Mouse (Mus musculus): ENCODE results near the gene Hoxa2. TPM values are rescaled to one million over a fixed set of nuclear protein-coding genes. Genes with fewer than 3 reads are reported as not detected.

The Hoxa2 gene
- polyA plus RNA-seq, 1 experiment from 2014 or later, result 14.4 TPM

GRCm38 (mm10) chr6:52160511-52161335, 3.9 kb downstream of the Hoxa2 start:
- no peak for ATAC-seq (ENCODE audit: insufficient read depth)
- peaks cover 27% of the 10 kb centered on the region for H3K27me3 ChIP-seq (ENCODE audit: insufficient read depth, low read length)
- peak; percentile 89 for DNase-seq
- H3K9ac ChIP-seq, result peak overlapping the region; percentile 91
- H3K4me1 ChIP-seq (ENCODE audit: insufficient read depth), result no peaks in the 10 kb centered on the region
- no peak for TF ChIP-seq CTCF (IDR thresholded peaks at IDR 0.05; ENCODE audit: low read depth)
- peak overlapping the region; percentile 79 for H3K4me2 ChIP-seq
- 1% methylated on average over 30 of the region's 30 CpGs for WGBS
- H3K4me3 ChIP-seq (ENCODE audit: low read depth, low read length), result peak overlapping the region; percentile 71
- peak overlapping the region; percentile 97 for H3K27ac ChIP-seq (ENCODE audit: low read depth)
- no peaks in the 10 kb centered on the region for H3K9me3 ChIP-seq (ENCODE audit: low read depth, low read length)
- no peaks in the 10 kb centered on the region; the same call in 1 of the 2 replicates for H3K36me3 ChIP-seq (ENCODE audit: insufficient read depth)

GRCm38 (mm10) chr6:52159979-52160378, 4.7 kb downstream of the Hoxa2 start:
- Histone ChIP-seq H3K27me3 (ENCODE audit: insufficient read depth, low read length) (peaks cover 27% of the 10 kb centered on the region), H3K4me2 (peak overlapping the region; percentile 79), H3K36me3 (ENCODE audit: insufficient read depth) (no peaks in the 10 kb centered on the region; the same call in 1 of the 2 replicates), H3K9me3 (ENCODE audit: low read depth, low read length) (no peaks in the 10 kb centered on the region), H3K9ac (peak overlapping the region; percentile 91), H3K4me1 (ENCODE audit: insufficient read depth) (no peaks in the 10 kb centered on the region), H3K4me3 (ENCODE audit: low read depth, low read length) (peak overlapping the region; percentile 71), H3K27ac (ENCODE audit: low read depth) (peak overlapping the region; percentile 97)
- TF ChIP-seq CTCF (IDR thresholded peaks at IDR 0.05; ENCODE audit: low read depth), result no peak
- ATAC-seq (ENCODE audit: insufficient read depth) (no peak), DNase-seq (peak; percentile 82)
- WGBS, result under 1% methylated on average over 9 of the region's 9 CpGs

GRCm38 (mm10) chr6:52159164-52159761, 5.4 kb downstream of the Hoxa2 start:
- Histone ChIP-seq H3K9me3 (ENCODE audit: low read depth, low read length) (no peaks in the 10 kb centered on the region), H3K4me2 (peak overlapping the region; percentile 79), H3K27ac (ENCODE audit: low read depth) (peak overlapping the region; percentile 97), H3K9ac (peak overlapping the region; percentile 91), H3K36me3 (ENCODE audit: insufficient read depth) (no peaks in the 10 kb centered on the region; the same call in 1 of the 2 replicates), H3K27me3 (ENCODE audit: insufficient read depth, low read length) (peaks cover 27% of the 10 kb centered on the region), H3K4me3 (ENCODE audit: low read depth, low read length) (peak overlapping the region; percentile 71), H3K4me1 (ENCODE audit: insufficient read depth) (no peaks in the 10 kb centered on the region)
- TF ChIP-seq CTCF (IDR thresholded peaks at IDR 0.05; ENCODE audit: low read depth), result no peak
- DNase-seq (peak; percentile 76), ATAC-seq (ENCODE audit: insufficient read depth) (peak; percentile 13)
- WGBS, result 4% methylated on average over 12 of the region's 12 CpGs

GRCm38 (mm10) chr6:52158276-52159051, 6.2 kb downstream of the Hoxa2 start, which contains the start of gene Hoxa1:
TSS of gene Hoxa1 (minus strand) at chr6:52158317.
- under 1% methylated on average over 55 of the region's 55 CpGs for WGBS
- no peaks in the 10 kb centered on the region; the same call in 1 of the 2 replicates for H3K36me3 ChIP-seq (ENCODE audit: insufficient read depth)
- TF ChIP-seq CTCF (IDR thresholded peaks at IDR 0.05; ENCODE audit: low read depth), result no peak
- H3K27ac ChIP-seq (ENCODE audit: low read depth), result peak within 1 kb of the TSS; percentile 97
- peaks cover 27% of the 10 kb centered on the region for H3K27me3 ChIP-seq (ENCODE audit: insufficient read depth, low read length)
- no peaks in the 10 kb centered on the region for H3K9me3 ChIP-seq (ENCODE audit: low read depth, low read length)
- ATAC-seq (ENCODE audit: insufficient read depth) (peak; percentile 84), DNase-seq (peak; percentile 96)
- peak within 1 kb of the TSS; percentile 79 for H3K4me2 ChIP-seq
- peak within 1 kb of the TSS; percentile 91 for H3K9ac ChIP-seq
- H3K4me3 ChIP-seq (ENCODE audit: low read depth, low read length), result peak within 1 kb of the TSS; percentile 71
- H3K4me1 ChIP-seq (ENCODE audit: insufficient read depth), result no peaks in the 10 kb centered on the region

- under 1% methylated on average over 32 of the region's 32 CpGs for WGBS
- H3K4me1 ChIP-seq (ENCODE audit: insufficient read depth), result no peaks in the 10 kb centered on the region
- H3K4me3 ChIP-seq (ENCODE audit: low read depth, low read length), result peak overlapping the region; percentile 71
- peak; percentile 33 for DNase-seq
- H3K27me3 ChIP-seq (ENCODE audit: insufficient read depth, low read length), result peaks cover 28% of the 10 kb centered on the region
- H3K9me3 ChIP-seq (ENCODE audit: low read depth, low read length), result no peaks in the 10 kb centered on the region
- TF ChIP-seq CTCF (IDR thresholded peaks at IDR 0.05; ENCODE audit: low read depth), result no peak
- peak overlapping the region; percentile 9; the same call in 1 of the 2 replicates for H3K27ac ChIP-seq (ENCODE audit: low read depth)
- H3K36me3 ChIP-seq (ENCODE audit: insufficient read depth), result no peaks in the 10 kb centered on the region; the same call in 1 of the 2 replicates
- H3K4me2 ChIP-seq, result peak overlapping the region; percentile 79
- 0 out of 2 replicates have a peak, but pooled peaks have one; percentile 0 for ATAC-seq (ENCODE audit: insufficient read depth)
- H3K9ac ChIP-seq, result peak overlapping the region; percentile 30; the same call in 1 of the 2 replicates
Observed at GRCm38 (mm10) chr6:52157466-52158275, 7.0 kb downstream of the Hoxa2 start.
